Mouse (Mus musculus) activated CD4-positive, CD25-positive, alpha-beta regulatory T cell, adult 4 months (primary cell): ENCODE measurements around the gene Gm20521. TPM values are rescaled to one million over a fixed set of nuclear protein-coding genes. Genes with fewer than 3 reads are reported as not detected.

Experiments
- ATAC-seq: one replicate; pipeline ENCODE4 v1.8.0; 2017
- polyA plus RNA-seq, 2 experiments: library from polyadenylated mRNA; unstranded; fragments of 100-300 nt; shearing (Covaris generic); gene quantifications; one replicate each; pipeline ENCODE4 v1.2.1; 2017

Gene Gm20521
- polyA plus RNA-seq, 2 experiments from 2014 or later = not detected

- ATAC-seq = peak; percentile 99
Observed at GRCm38 (mm10) chr14:54893651-54894181, 10.5 kb downstream of the Gm20521 start.

GRCm38 (mm10) chr14:54894296-54895151, 11.3 kb downstream of the Gm20521 start:
- ATAC-seq = no peak

GRCm38 (mm10) chr14:54897445-54897844, 14.2 kb downstream of the Gm20521 start:
- ATAC-seq = no peak

- ATAC-seq = peak; percentile 72
Observed at GRCm38 (mm10) chr14:54900383-54900782, 17.1 kb downstream of the Gm20521 start.

- no peak for ATAC-seq
Observed at GRCm38 (mm10) chr14:54903641-54904040, 20.4 kb downstream of the Gm20521 start.

- no peak for ATAC-seq
Observed at GRCm38 (mm10) chr14:54908682-54909081, 25.4 kb downstream of the Gm20521 start.

- ATAC-seq = no peak
Observed at GRCm38 (mm10) chr14:54912109-54912850, 29.0 kb downstream of the Gm20521 start.

GRCm38 (mm10) chr14:54912886-54913285, 29.6 kb downstream of the Gm20521 start, which contains the start of gene Slc22a17:
TSS of gene Slc22a17 (minus strand) at chr14:54913132.
- ATAC-seq = peak; percentile 32

GRCm38 (mm10) chr14:54913343-54913742, 30.1 kb downstream of the Gm20521 start:
- ATAC-seq = no peak

- no peak for ATAC-seq
Observed at GRCm38 (mm10) chr14:54920076-54920685, 36.9 kb downstream of the Gm20521 start.

GRCm38 (mm10) chr14:54924641-54925348, 41.6 kb downstream of the Gm20521 start:
- no peak for ATAC-seq

GRCm38 (mm10) chr14:54925349-54926342, 42.4 kb downstream of the Gm20521 start, which contains the start of gene Efs:
TSS of gene Efs (minus strand) at chr14:54926126.
- ATAC-seq = no peak

- ATAC-seq = no peak
Observed at GRCm38 (mm10) chr14:54926401-54927158, 43.3 kb downstream of the Gm20521 start.

- ATAC-seq = no peak
Observed at GRCm38 (mm10) chr14:54927296-54927695, 44.1 kb downstream of the Gm20521 start.

GRCm38 (mm10) chr14:54929801-54930200, 46.6 kb downstream of the Gm20521 start:
- ATAC-seq = no peak

GRCm38 (mm10) chr14:54930431-54930830, 47.2 kb downstream of the Gm20521 start:
- no peak for ATAC-seq

- ATAC-seq = no peak
Observed at GRCm38 (mm10) chr14:54932645-54933150, 49.5 kb downstream of the Gm20521 start, which contains the start of gene Il25. TSS of gene Il25 (plus strand) at chr14:54932695.

- ATAC-seq = no peak
Observed at GRCm38 (mm10) chr14:54935904-54936830, 52.9 kb downstream of the Gm20521 start, which contains the start of gene Cmtm5. TSS of gene Cmtm5 (plus strand) at chr14:54936261.

GRCm38 (mm10) chr14:54936831-54937160, 53.6 kb downstream of the Gm20521 start:
- no peak for ATAC-seq
